Mouse (Mus musculus): Measurements from ENCODE around the gene Desi2. TPM values are rescaled to one million over a fixed set of nuclear protein-coding genes. Genes with fewer than 3 reads are reported as not detected.
"Not testable (repeated sequence)": the region's sequence is repeated elsewhere in the genome, so short reads cannot be mapped to it uniquely, and the experiment has no call there.

The Desi2 gene
- polyA plus RNA-seq (2015; fragmentation: Nextera tagmentation; extraction: Ambion mirVana), result 23.9 and 24.6 TPM in 2 replicates

- peak within 1 kb of the TSS; percentile 64 for H3K9ac ChIP-seq
- not testable (repeated sequence) for H3K36me3 ChIP-seq, H3K9me3 ChIP-seq, H3K4me1 ChIP-seq, H3K27me3 ChIP-seq
- H3K4me3 ChIP-seq, result peak within 1 kb of the TSS; percentile 66
- peak within 1 kb of the TSS; percentile 48; the same call in 1 of the 2 replicates for H3K27ac ChIP-seq
- ATAC-seq (ENCODE audit: low FRiP score, low read depth), result peak; percentile 99
- peak within 1 kb of the TSS; percentile 71 for H3K4me2 ChIP-seq (replicated peaks)
- under 1% methylated on average over 37 of the region's 37 CpGs for WGBS
These were observed at the start of gene Desi2 for GRCm38 (mm10) chr1:178187216-178187791. Gene Desi2 (plus strand): TSS chr1:178187417.

GRCm38 (mm10) chr1:178146513-178146912, 40.7 kb upstream of the Desi2 start:
- ATAC-seq (ENCODE audit: low FRiP score, low read depth); H3K9ac ChIP-seq; H3K27ac ChIP-seq; H3K27me3 ChIP-seq; H3K36me3 ChIP-seq; H3K4me3 ChIP-seq; H3K9me3 ChIP-seq; H3K4me2 ChIP-seq (replicated peaks); H3K4me1 ChIP-seq: not testable (repeated sequence)
- WGBS, result 27% methylated on average over 2 of the region's 2 CpGs

GRCm38 (mm10) chr1:178146915-178147314, 40.3 kb upstream of the Desi2 start:
- H3K9me3 ChIP-seq; H3K4me3 ChIP-seq; H3K36me3 ChIP-seq; H3K27ac ChIP-seq; H3K4me1 ChIP-seq; ATAC-seq (ENCODE audit: low FRiP score, low read depth); H3K4me2 ChIP-seq (replicated peaks); H3K27me3 ChIP-seq; H3K9ac ChIP-seq: not testable (repeated sequence)
- WGBS, result 46% methylated on average over 4 of the region's 4 CpGs

- WGBS, result 81% methylated on average over 2 of the region's 2 CpGs
- no peak overlapping the region for H3K4me3 ChIP-seq
- H3K36me3 ChIP-seq, result no peaks in the 10 kb centered on the region
- no peak overlapping the region for H3K9ac ChIP-seq
- ATAC-seq (ENCODE audit: low FRiP score, low read depth), result no peak
- no peaks in the 10 kb centered on the region for H3K27me3 ChIP-seq
- H3K9me3 ChIP-seq, result no peaks in the 10 kb centered on the region
- H3K4me1 ChIP-seq, result no peaks in the 10 kb centered on the region
- no peak overlapping the region for H3K4me2 ChIP-seq (replicated peaks)
- no peak overlapping the region for H3K27ac ChIP-seq
These were observed 5.0 kb upstream of the Desi2 start for GRCm38 (mm10) chr1:178182251-178182650.

- no peak for ATAC-seq (ENCODE audit: low FRiP score, low read depth)
- Histone ChIP-seq H3K36me3 (no peaks in the 10 kb centered on the region), H3K9me3 (no peaks in the 10 kb centered on the region), H3K27me3 (no peaks in the 10 kb centered on the region), H3K4me1 (peaks cover 9% of the 10 kb centered on the region; the same call in 1 of the 2 replicates), H3K27ac (no peak overlapping the region), H3K4me2 (replicated peaks) (no peak overlapping the region), H3K4me3 (no peak overlapping the region), H3K9ac (no peak overlapping the region)
These were observed 1.6 kb upstream of the Desi2 start for GRCm38 (mm10) chr1:178185591-178185990.

GRCm38 (mm10) chr1:178187810-178188209, 593 bp downstream of the Desi2 start:
- Histone ChIP-seq H3K4me3 (peak overlapping the region; percentile 66), H3K27ac (0 out of 2 replicates have a peak overlapping the region, but pooled peaks have one; percentile 48), H3K4me2 (replicated peaks) (peak overlapping the region; percentile 55), H3K9ac (peak overlapping the region; percentile 64)
- H3K9me3 ChIP-seq, H3K4me1 ChIP-seq, H3K36me3 ChIP-seq, H3K27me3 ChIP-seq: not testable (repeated sequence)
- WGBS, result under 1% methylated on average over 25 of the region's 38 CpGs
- ATAC-seq (ENCODE audit: low FRiP score, low read depth), result peak; percentile 49; the same call in 1 of the 2 replicates

DNA sequence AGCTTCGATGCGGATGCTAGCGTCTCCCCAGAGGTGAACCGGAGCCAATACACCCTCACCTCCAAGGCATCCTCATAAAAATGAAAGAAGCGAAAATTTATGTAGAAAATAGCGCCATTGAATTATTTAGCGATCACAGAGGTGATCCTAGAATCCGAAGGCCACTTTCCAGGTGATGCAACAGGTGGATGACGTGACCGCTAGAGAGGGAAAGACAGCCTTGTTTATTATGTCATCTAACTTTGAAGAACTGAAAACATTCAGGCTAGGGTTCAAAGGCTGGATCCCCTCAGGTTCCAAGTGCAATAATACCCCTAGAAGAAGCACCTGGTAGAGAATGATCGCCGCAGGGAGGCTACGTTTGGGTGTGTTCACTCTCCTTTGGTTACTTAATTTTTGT, 1.2 kb downstream of the Desi2 start:
- 7% methylated on average over 13 of the region's 13 CpGs for WGBS
- Histone ChIP-seq H3K4me2 (replicated peaks) (peak overlapping the region; percentile 71), H3K9me3 (no peaks in the 10 kb centered on the region), H3K4me1 (peaks cover 9% of the 10 kb centered on the region; the same call in 1 of the 2 replicates), H3K27ac (no peak overlapping the region), H3K9ac (peak overlapping the region; percentile 36; the same call in 1 of the 2 replicates), H3K27me3 (no peaks in the 10 kb centered on the region), H3K36me3 (no peaks in the 10 kb centered on the region), H3K4me3 (peak overlapping the region; percentile 45)
- ATAC-seq (ENCODE audit: low FRiP score, low read depth), result no peak

DNA sequence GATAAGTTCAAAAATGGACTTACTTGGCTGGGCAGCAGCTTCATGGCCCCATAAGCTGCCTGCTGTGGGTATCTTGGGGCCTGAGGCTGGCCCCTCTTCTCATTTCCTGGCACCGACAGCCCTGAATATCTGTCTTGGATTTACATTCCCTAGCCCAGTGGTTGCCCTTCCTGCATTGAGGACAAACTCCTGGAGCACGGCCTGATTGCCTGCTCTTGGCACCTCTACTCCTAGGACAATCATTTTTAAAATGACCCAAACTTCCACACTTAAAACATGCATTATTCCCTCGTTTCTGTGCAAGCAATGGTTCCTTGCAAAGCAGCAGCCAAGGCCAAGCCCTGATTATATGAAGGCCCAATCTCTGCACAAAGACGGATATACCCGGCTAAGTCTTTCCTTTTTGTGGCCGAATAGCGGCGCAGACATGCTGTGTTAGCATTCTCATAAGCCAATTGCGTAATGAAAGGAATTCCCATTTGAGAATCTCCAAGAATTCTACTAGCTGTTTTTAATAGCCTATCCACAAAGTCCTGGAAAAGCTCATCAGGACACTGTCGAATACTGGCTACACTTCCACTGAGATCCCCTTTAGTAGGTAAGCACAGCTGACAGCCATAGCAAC, 18.6 kb downstream of the Desi2 start:
- Histone ChIP-seq H3K9ac (no peak overlapping the region), H3K27ac (no peak overlapping the region), H3K4me2 (replicated peaks) (no peak overlapping the region), H3K9me3 (peaks cover 10% of the 10 kb centered on the region; the same call in 1 of the 2 replicates), H3K36me3 (0 out of 2 replicates have a peak, but pooled peaks cover 4% of the 10 kb centered on the region), H3K4me3 (no peak overlapping the region), H3K27me3 (no peaks in the 10 kb centered on the region), H3K4me1 (no peaks in the 10 kb centered on the region)
- 85% methylated on average over 10 of the region's 10 CpGs for WGBS
- ATAC-seq (ENCODE audit: low FRiP score, low read depth), result no peak

DNA sequence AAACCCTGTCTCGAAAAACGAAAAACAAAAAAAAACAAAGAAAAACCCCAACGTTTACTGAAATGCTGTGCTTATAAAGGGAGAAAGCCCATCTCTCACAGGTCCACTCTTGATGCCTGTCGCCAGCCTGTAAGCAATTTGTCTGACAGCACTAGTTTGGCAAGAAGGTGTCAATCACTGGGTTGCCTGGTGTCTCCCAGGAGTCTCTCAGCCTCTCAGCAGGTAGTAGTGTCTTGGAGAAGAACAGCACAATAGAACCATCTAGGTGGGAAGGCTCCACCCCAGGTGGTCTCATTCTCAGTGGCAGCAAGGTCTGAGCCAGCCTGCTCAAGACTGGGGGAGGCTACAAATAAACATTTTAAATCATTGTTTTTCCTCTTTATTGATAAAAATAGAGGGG, 20.6 kb downstream of the Desi2 start:
- not testable (repeated sequence) for H3K9ac ChIP-seq; H3K4me1 ChIP-seq; H3K27ac ChIP-seq; H3K4me2 ChIP-seq (replicated peaks); H3K36me3 ChIP-seq; H3K4me3 ChIP-seq; H3K9me3 ChIP-seq; ATAC-seq (ENCODE audit: low FRiP score, low read depth); H3K27me3 ChIP-seq
- WGBS, result 81% methylated on average over 4 of the region's 4 CpGs

DNA sequence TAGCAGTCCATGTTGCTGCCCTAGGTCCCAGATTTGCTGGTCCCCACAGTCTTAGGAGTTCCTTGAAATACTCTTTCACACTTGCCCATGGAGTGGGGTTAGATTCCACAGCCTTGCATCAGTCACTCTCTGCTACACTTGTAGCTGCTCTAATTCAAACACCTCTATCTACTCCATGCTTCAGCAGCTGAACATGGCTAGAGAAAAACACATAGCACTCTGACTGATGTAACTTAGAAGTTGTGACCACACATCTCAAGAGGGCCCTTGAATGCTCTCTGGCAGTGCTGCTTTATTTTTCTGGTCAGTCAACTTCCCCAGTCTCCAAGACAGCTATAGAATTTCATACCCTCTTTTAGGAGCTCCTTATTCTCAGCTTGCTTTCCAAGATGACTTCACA, 22.7 kb downstream of the Desi2 start:
- no peak overlapping the region for H3K27ac ChIP-seq
- H3K27me3 ChIP-seq, result no peaks in the 10 kb centered on the region
- H3K4me3 ChIP-seq, result no peak overlapping the region
- no peak for ATAC-seq (ENCODE audit: low FRiP score, low read depth)
- H3K4me2 ChIP-seq (replicated peaks), result no peak overlapping the region
- H3K4me1 ChIP-seq, result no peaks in the 10 kb centered on the region
- no peaks in the 10 kb centered on the region for H3K9me3 ChIP-seq
- no peak overlapping the region for H3K9ac ChIP-seq
- no peaks in the 10 kb centered on the region for H3K36me3 ChIP-seq

DNA sequence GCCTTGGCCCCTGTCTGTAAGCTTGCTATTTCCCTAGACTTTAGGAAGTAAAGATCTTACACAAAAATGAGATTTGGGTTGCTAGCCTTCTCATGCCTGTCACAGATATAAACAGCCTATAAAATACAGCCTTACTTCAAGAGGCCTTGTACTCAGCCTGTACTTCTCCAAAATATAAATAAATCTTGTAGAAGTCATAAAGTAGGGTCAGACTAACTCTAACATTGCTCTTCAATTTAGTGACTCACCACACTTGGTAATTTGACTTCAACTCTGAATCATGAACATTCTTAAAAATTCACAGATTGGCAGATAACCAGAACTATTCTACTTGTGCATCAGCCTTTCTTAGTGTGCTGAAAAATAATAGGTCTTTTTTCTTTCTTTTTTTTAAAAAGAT, 29.9 kb downstream of the Desi2 start:
- no peak overlapping the region for H3K4me2 ChIP-seq (replicated peaks)
- H3K4me1 ChIP-seq, result no peaks in the 10 kb centered on the region
- no peak overlapping the region for H3K9ac ChIP-seq
- H3K27me3 ChIP-seq, result no peaks in the 10 kb centered on the region
- no peaks in the 10 kb centered on the region for H3K9me3 ChIP-seq
- no peak for ATAC-seq (ENCODE audit: low FRiP score, low read depth)
- no peak overlapping the region for H3K4me3 ChIP-seq
- no peak overlapping the region for H3K27ac ChIP-seq
- no peaks in the 10 kb centered on the region for H3K36me3 ChIP-seq

- no peaks in the 10 kb centered on the region for H3K36me3 ChIP-seq
- no peaks in the 10 kb centered on the region for H3K27me3 ChIP-seq
- no peak overlapping the region for H3K4me3 ChIP-seq
- no peak for ATAC-seq (ENCODE audit: low FRiP score, low read depth)
- no peak overlapping the region for H3K9ac ChIP-seq
- H3K9me3 ChIP-seq, result no peaks in the 10 kb centered on the region
- H3K4me2 ChIP-seq (replicated peaks), result no peak overlapping the region
- no peak overlapping the region for H3K27ac ChIP-seq
- H3K4me1 ChIP-seq, result no peaks in the 10 kb centered on the region
These were observed 31.1 kb downstream of the Desi2 start for GRCm38 (mm10) chr1:178218305-178218704.

Measured in limb, embryonic 13.5 days (tissue).